Mouse (Mus musculus): ENCODE data around the gene Rala. TPM values are rescaled to one million over a fixed set of nuclear protein-coding genes. Genes with fewer than 3 reads are reported as not detected.

Gene Rala
- 10 to 100 TPM; 49.6 to 77.7 TPM for polyA plus RNA-seq (2017; shearing (Covaris generic))

DNA sequence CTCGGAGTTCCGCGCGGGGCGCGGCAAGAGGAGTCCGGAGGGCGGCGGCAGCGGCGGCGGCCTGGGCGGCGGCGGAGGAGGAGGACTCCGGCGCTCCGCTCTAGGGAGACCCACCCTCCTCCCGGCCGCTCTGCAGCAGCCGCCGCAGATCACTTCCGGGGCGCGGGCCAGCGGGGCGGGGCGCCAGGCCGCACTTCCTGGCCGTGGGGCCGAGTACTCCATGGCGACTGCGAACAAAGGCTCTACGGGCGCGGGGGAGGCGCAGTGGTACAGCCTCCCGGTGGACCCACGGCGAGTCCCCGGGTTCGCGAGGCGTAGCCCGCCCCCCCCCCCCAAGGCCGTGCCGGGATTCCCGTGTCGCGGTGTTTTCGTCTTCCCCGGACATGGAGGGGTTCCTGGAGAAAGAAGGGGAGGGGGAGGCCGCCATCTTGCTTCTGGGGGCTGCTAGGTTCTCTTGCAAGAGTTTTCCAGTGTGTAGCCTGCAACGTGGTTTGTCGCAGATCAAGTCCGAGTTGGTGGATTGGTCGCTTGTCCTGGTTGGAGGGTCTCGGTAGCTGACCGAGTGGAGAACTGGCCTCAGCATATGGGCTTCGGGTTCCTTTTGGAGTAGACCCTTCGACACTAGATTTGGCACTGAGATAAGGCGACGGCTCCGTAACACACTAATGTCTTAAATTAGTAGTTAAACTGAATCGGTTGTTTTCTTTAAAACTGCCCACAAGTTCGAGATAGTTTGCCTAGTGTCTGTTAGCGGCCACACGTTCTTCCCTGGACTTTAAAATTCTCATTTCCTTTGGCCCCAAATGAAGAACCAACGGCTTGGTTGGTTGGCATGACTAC lies at the start of gene Rala:
Gene Rala (minus strand): TSS at position 162 of the 840 bp plus-strand sequence.

DNA sequence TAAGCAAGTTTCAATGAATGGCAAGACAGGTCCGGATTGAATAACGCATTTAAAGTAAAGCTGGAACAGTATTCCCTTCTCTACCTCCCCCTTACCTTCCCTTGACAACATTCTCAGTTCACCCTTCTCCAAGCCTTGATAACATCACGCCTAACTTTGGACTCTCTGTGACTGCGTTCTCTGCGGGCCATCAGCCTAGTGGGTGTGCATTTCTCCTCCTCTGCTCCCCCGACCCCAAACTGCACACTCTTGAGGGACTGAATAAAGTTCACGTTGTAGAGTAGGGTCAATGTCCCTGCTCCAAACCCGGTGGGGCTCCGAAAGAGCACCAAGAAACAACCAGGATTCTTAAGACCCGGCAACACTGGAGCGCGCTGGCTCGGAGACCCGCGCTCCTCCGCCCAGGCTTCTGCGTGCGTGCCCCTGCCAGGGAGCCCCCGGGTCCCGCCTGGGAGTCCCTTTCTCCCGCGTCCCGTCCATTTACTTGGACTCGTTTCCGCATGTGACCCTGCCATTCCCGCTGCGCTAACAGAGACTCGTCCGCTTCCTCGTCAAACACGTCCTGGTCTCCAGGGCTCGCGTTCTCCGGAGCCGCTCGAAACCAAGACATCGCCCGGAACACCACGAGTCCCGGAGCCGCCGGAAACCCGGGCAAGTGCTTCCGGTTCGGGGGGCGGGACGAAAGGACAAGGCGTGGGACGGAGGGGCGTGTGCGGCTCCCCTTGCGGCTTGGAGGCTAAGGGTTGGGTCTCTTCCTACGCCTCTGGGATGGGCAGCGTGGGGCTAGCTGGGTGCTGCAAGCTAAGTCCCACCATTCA lies 48.9 kb upstream of the Rala start, which contains the start of gene Yae1d1:
Gene Yae1d1 (minus strand): TSS at position 653 of the 818 bp plus-strand sequence.

Other genes starting within 250 kb of the Rala start
- gene Mplkip, start 249.0 kb downstream of the Rala start, polyA plus RNA-seq (2017; shearing (Covaris generic)): 10 to 100 TPM; 66.5 to 90.2 TPM
- gene Sugct, start 248.7 kb downstream of the Rala start, polyA plus RNA-seq (2017; shearing (Covaris generic)): 1 to 10 TPM; 2.0 to 6.7 TPM
- gene Cdk13, start 139.1 kb downstream of the Rala start, polyA plus RNA-seq (2017; shearing (Covaris generic)): 10 to 100 TPM; 84.5 to 96.6 TPM
- gene Yae1d1, start 49.1 kb upstream of the Rala start, polyA plus RNA-seq (2017; shearing (Covaris generic)): 10 to 100 TPM; 16.1 to 19.6 TPM

Data from inflammation-experienced regulatory T-cells (primary cell).